Mouse (Mus musculus): ENCODE results near the gene Il12a. TPM values are rescaled to one million over a fixed set of nuclear protein-coding genes. Genes with fewer than 3 reads are reported as not detected.

The Il12a gene
- total and polyA plus RNA-seq, 3 experiments, result 3.8 to 12.3 (median 11.2) TPM

DNA sequence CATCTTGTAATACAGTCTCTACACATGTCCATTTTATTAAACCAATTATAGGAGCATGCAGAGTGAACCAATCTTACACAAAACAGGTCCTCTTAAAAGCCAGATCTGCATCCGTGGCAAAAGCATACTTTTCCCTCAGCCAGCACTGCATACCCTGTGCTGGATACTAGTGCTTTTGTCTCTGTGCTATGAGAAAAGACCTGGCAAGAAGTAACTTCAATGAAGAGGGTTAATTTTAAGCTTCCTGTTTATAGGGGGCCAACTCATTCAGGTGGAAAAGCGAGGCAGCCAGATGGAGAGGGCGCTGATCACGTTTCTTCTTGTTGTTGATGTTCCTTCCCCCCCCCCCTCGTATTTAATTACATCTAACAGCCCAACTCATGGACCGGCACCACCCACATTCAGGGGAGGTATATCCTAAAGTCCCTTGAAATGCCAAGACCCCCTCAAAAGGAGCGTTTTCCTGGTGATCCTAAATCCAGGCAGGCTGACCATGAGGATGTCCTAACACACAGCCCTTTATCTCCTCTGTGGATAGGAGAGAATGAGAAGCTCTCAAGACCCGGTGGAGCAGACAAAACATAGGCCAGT lies 28.9 kb downstream of the Il12a start:
- Histone ChIP-seq H3K9ac (ENCODE audit: insufficient read depth, low read depth) (no peak overlapping the region), H3K4me2 (ENCODE audit: insufficient read depth, low read depth, poor library complexity, severe bottlenecking) (no peak overlapping the region), H3K27ac (ENCODE audit: insufficient read depth, low read depth) (no peak overlapping the region), H3K36me3 (replicated peaks in 1 of 2; ENCODE audit: control insufficient read depth in 1 of 2, insufficient read depth in 1 of 2, low read length in 1 of 2) (no peaks in the 10 kb centered on the region), H3K27me3 (replicated peaks) (no peaks in the 10 kb centered on the region), H3K79me2 (replicated peaks; ENCODE audit: control insufficient read depth, extremely low read depth, insufficient read depth, poor library complexity, severe bottlenecking) (no peaks in the 10 kb centered on the region), H3K4me3 (replicated peaks in 1 of 3; ENCODE audit: low read depth in 2 of 3, low read length in 2 of 3, poor library complexity in 1 of 3) (no peak overlapping the region), H3K4me1 (ENCODE audit: control insufficient read depth in 1 of 2, insufficient read depth in 2 of 2) (peaks cover 0 to 7% of the 10 kb centered on the region in 2 experiments; a peak in 2 of 4 replicates), H3K9me3 (replicated peaks; ENCODE audit: low read length) (no peaks in the 10 kb centered on the region)
- dilution Hi-C loops (cut with MboI; ENCODE audit: extremely low pct_ligation_motif_present, extremely low pct_unique_long_range_greater_than_20kb, low sequenced_read_pairs) (no loop called here), in situ Hi-C loops (cut with MboI; ENCODE audit: low pct_ligation_motif_present, low pct_unique_long_range_greater_than_20kb, low sequenced_read_pairs) (loop anchor here (10.0 to 25.0 kb wide), 3 partner anchors 105 to 657 kb away; partner anchors contain the start of gene Schip1)
- DNase-seq (ENCODE audit: extremely low read depth), result no peak
- no peak for TF ChIP-seq CHD2 (IDR thresholded peaks at IDR 0.05; ENCODE audit: low read length)

DNA sequence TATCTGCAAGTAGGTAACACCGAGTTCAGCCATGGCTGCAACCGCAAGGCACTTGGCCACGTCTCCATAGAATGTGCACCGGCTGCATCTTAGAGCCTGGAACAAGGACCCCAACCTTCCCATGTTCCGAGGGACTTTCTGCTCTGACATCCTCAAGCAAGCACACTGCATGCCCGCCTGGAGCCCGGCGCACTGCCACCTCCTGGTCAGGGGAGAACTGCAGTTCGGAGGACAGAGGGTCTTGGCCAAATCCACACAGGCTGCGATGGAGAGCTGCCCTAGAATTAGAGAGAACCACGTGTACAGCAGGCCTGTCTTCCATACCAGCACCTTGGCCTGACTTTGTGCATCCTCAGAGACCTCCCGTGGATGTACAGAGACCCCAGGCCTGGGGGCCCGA lies 29.8 kb downstream of the Il12a start:
- TF ChIP-seq NELFE (IDR thresholded peaks at IDR 0.05; ENCODE audit: low read depth, low read length) (no peak), RAD21 (IDR thresholded peaks at IDR 0.05; ENCODE audit: low read depth, low read length) (peak; percentile 23), USF1 (IDR thresholded peaks at IDR 0.05; ENCODE audit: low read depth, low read length) (no peak), CTCF (conservative IDR thresholded peaks at IDR 0.05 in 1 of 2, IDR thresholded peaks at IDR 0.05 in 1 of 2; ENCODE audit: low read depth in 2 of 2, low read length in 2 of 2) (peak in 1 of 2 experiments; percentile 73; a peak in 3 of 4 replicates), SMC3 (IDR thresholded peaks at IDR 0.05; ENCODE audit: low read depth, low read length) (peak; percentile 71), MEF2A (IDR thresholded peaks at IDR 0.05; ENCODE audit: borderline replicate concordance, low read depth, low read length) (no peak), USF2 (conservative IDR thresholded peaks at IDR 0.05; ENCODE audit: low read depth, low read length) (no peak)
- Histone ChIP-seq H3K36me3 (replicated peaks in 1 of 2; ENCODE audit: control insufficient read depth in 1 of 2, insufficient read depth in 1 of 2, low read length in 1 of 2) (no peaks in the 10 kb centered on the region), H3K27ac (ENCODE audit: insufficient read depth, low read depth) (no peak overlapping the region), H3K27me3 (replicated peaks) (no peaks in the 10 kb centered on the region), H3K4me3 (replicated peaks in 1 of 3; ENCODE audit: low read depth in 2 of 3, low read length in 2 of 3, poor library complexity in 1 of 3) (no peak overlapping the region), H3K79me2 (replicated peaks; ENCODE audit: control insufficient read depth, extremely low read depth, insufficient read depth, poor library complexity, severe bottlenecking) (no peaks in the 10 kb centered on the region), H3K4me1 (ENCODE audit: control insufficient read depth in 1 of 2, insufficient read depth in 2 of 2) (peaks cover 0 to 7% of the 10 kb centered on the region in 2 experiments; a peak in 2 of 4 replicates), H3K4me2 (ENCODE audit: insufficient read depth, low read depth, poor library complexity, severe bottlenecking) (no peak overlapping the region), H3K9me3 (replicated peaks; ENCODE audit: low read length) (no peaks in the 10 kb centered on the region), H3K9ac (ENCODE audit: insufficient read depth, low read depth) (no peak overlapping the region)
- in situ Hi-C loops (cut with MboI; ENCODE audit: low pct_ligation_motif_present, low pct_unique_long_range_greater_than_20kb, low sequenced_read_pairs), result loop anchor here (25.0 kb wide), 1 partner anchor 658 kb away; the partner anchor contains the start of gene Schip1
- dilution Hi-C loops (cut with MboI; ENCODE audit: extremely low pct_ligation_motif_present, extremely low pct_unique_long_range_greater_than_20kb, low sequenced_read_pairs), result no loop called here
- DNase-seq (ENCODE audit: extremely low read depth), result no peak

DNA sequence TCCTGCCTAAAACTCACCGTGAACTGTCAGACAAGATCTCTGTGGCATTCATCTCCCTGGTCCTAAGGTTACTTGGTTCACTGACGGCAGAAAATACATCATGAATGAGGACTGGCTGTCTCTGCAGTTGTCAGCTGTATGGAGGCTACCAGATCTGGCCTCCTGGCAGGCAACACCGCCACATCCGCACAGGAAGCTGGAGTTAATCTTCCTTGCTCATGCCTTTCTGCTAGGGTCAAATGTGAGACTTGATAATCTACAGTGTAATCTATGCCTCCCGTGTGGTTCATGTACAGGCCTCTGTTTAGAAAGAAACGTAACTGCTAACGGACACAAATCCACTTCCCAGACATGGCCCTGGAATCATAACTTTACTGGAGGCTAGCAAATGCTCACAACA lies 51.5 kb downstream of the Il12a start:
- in situ Hi-C loops (cut with MboI; ENCODE audit: low pct_ligation_motif_present, low pct_unique_long_range_greater_than_20kb, low sequenced_read_pairs) (no loop called here), dilution Hi-C loops (cut with MboI; ENCODE audit: extremely low pct_ligation_motif_present, extremely low pct_unique_long_range_greater_than_20kb, low sequenced_read_pairs) (no loop called here)
- H3K9me3 ChIP-seq (replicated peaks; ENCODE audit: low read length), result no peaks in the 10 kb centered on the region

More for the DNA sequence above, 51.5 kb downstream of the Il12a start:
- Histone ChIP-seq H3K79me2 (replicated peaks; ENCODE audit: control insufficient read depth, extremely low read depth, insufficient read depth, poor library complexity, severe bottlenecking) (no peaks in the 10 kb centered on the region), H3K9ac (ENCODE audit: insufficient read depth, low read depth) (no peak overlapping the region), H3K4me1 (ENCODE audit: control insufficient read depth in 1 of 2, insufficient read depth in 2 of 2) (no peaks in the 10 kb centered on the region), H3K27ac (ENCODE audit: insufficient read depth, low read depth) (no peak overlapping the region), H3K36me3 (replicated peaks in 1 of 2; ENCODE audit: control insufficient read depth in 1 of 2, insufficient read depth in 1 of 2, low read length in 1 of 2) (no peaks in the 10 kb centered on the region), H3K4me2 (ENCODE audit: insufficient read depth, low read depth, poor library complexity, severe bottlenecking) (no peak overlapping the region), H3K27me3 (replicated peaks) (no peaks in the 10 kb centered on the region), H3K4me3 (replicated peaks in 1 of 3; ENCODE audit: low read depth in 2 of 3, low read length in 2 of 3, poor library complexity in 1 of 3) (no peak overlapping the region)
- TF ChIP-seq MAZ (IDR thresholded peaks at IDR 0.05; ENCODE audit: low read depth, low read length), result no peak
- no peak for TF ChIP-seq ZNF384 (IDR thresholded peaks at IDR 0.05; ENCODE audit: low read depth, low read length)
- no peak for TF ChIP-seq JUN (IDR thresholded peaks at IDR 0.05; ENCODE audit: insufficient read depth, low read depth, low read length)
- no peak for TF ChIP-seq ELF1 (IDR thresholded peaks at IDR 0.05; ENCODE audit: low read depth, low read length)
- no peak for TF ChIP-seq CHD1 (IDR thresholded peaks at IDR 0.05; ENCODE audit: low read depth, low read length)
- no peak for TF ChIP-seq PAX5 (IDR thresholded peaks at IDR 0.05; ENCODE audit: low read length)
- DNase-seq (ENCODE audit: extremely low read depth), result no peak

Data from CH12.LX (cell line).